Comparison of ENCODE assay signal across 24 mouse cellular contexts in the genomic region with DNA sequence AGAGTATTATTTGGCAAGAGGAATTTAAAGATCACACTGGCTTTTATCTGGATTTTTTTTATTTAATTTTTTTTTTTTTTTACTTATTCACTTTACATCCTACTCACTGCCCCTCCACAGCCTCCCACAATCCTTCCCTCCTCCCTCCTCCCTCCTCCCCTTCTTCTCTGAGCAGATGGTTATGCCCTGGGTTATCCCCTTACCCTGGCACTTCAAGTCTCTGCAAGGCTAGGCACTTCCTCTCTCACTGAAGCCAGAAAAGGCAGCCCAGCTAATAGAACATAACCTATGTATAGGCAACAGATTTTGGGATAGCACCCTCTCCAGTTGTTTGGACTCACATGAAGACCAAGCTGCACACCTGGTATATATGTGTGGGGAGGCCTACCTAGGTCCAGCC.
DNase-seq lines count a peak whose midpoint lies in the region; ATAC-seq and TF ChIP-seq lines count a peak whose summit lies in the region.
"Had no signal": no experiment of that assay in that cellular context is flagged by ENCODE, and none has a peak within 500 bp of the region (broad histone marks: within the 10 kb centered on the region; RNA-seq: fewer than 3 reads in every experiment).

No protein-coding gene starts in this region.

- no peak for DNase-seq in hindbrain, postnatal 0 days (ENCODE audit: low spot score)
- no peak for DNase-seq in lung, postnatal 0 days (ENCODE audit: low spot score)
- no peak for DNase-seq in lung, postnatal 25 days (ENCODE audit: low spot score)
- DNase-seq in testis, postnatal 14 days (ENCODE audit: low spot score): no peak
- DNase-seq: kidney, adult 9 months; kidney, postnatal 10 days; layer of hippocampus, postnatal 36 days; liver; lung, adult 2 months; retina, postnatal 1 day; right cerebral cortex, postnatal 14 days; thymus, postnatal 14 days had no signal

- H3K4me3 ChIP-seq in forebrain, embryonic 15.5 days: no peak overlapping the region
- H3K4me3 ChIP-seq in forebrain, embryonic 12.5 days (replicated peaks): no peak overlapping the region
- no peak overlapping the region for H3K4me3 ChIP-seq in hindbrain, postnatal 0 days (ENCODE audit: low read length)
- no peak overlapping the region for H3K4me3 ChIP-seq in hindbrain, embryonic 16.5 days (ENCODE audit: low read length)
- H3K4me3 ChIP-seq in lung, postnatal 0 days (ENCODE audit: low read depth, low read length): no peak overlapping the region
- H3K4me3 ChIP-seq: embryonic facial prominence, embryonic 13.5 days; heart, embryonic 13.5 days; hindbrain, embryonic 12.5 days; neural tube, embryonic 13.5 days; stomach, embryonic 15.5 days had no signal

- no peak overlapping the region for H3K4me2 ChIP-seq in forebrain, embryonic 15.5 days (replicated peaks)
- H3K4me2 ChIP-seq in forebrain, embryonic 12.5 days: no peak overlapping the region
- no peak overlapping the region for H3K4me2 ChIP-seq in hindbrain, postnatal 0 days (ENCODE audit: low read depth, low read length)
- no peak overlapping the region for H3K4me2 ChIP-seq in hindbrain, embryonic 16.5 days (ENCODE audit: low read length)
- no peak overlapping the region for H3K4me2 ChIP-seq in lung, postnatal 0 days (replicated peaks; ENCODE audit: low read depth, low read length)
- H3K4me2 ChIP-seq: embryonic facial prominence, embryonic 13.5 days; heart, embryonic 13.5 days; hindbrain, embryonic 12.5 days; midbrain, embryonic 11.5 days; neural tube, embryonic 13.5 days; stomach, embryonic 15.5 days had no signal

- no peak overlapping the region for H3K9ac ChIP-seq in forebrain, embryonic 15.5 days (replicated peaks)
- H3K9ac ChIP-seq in forebrain, embryonic 12.5 days: no peak overlapping the region
- H3K9ac ChIP-seq in hindbrain, postnatal 0 days (replicated peaks; ENCODE audit: low read length): no peak overlapping the region
- no peak overlapping the region for H3K9ac ChIP-seq in hindbrain, embryonic 16.5 days (ENCODE audit: low read depth, low read length)
- no peak overlapping the region for H3K9ac ChIP-seq in lung, postnatal 0 days (replicated peaks; ENCODE audit: low read depth)
- H3K9ac ChIP-seq: embryonic facial prominence, embryonic 13.5 days; liver, embryonic 14.5 days; stomach, embryonic 15.5 days had no signal

- no peaks in the 10 kb centered on the region for H3K9me3 ChIP-seq in forebrain, embryonic 15.5 days
- H3K9me3 ChIP-seq in forebrain, embryonic 12.5 days: no peaks in the 10 kb centered on the region
- no peaks in the 10 kb centered on the region for H3K9me3 ChIP-seq in hindbrain, postnatal 0 days (ENCODE audit: low read length)
- H3K9me3 ChIP-seq in hindbrain, embryonic 16.5 days (ENCODE audit: control insufficient read depth, low read length): no peaks in the 10 kb centered on the region
- no peaks in the 10 kb centered on the region for H3K9me3 ChIP-seq in lung, postnatal 0 days (ENCODE audit: low read length)
- H3K9me3 ChIP-seq: embryonic facial prominence, embryonic 13.5 days; G1E; heart, embryonic 13.5 days; hindbrain, embryonic 12.5 days; neural tube, embryonic 13.5 days; stomach, embryonic 15.5 days had no signal

- peaks cover 32% of the 10 kb centered on the region for H3K4me1 ChIP-seq in forebrain, embryonic 15.5 days
- peaks cover 28% of the 10 kb centered on the region for H3K4me1 ChIP-seq in forebrain, embryonic 12.5 days
- H3K4me1 ChIP-seq in hindbrain, postnatal 0 days (ENCODE audit: insufficient read depth, low read length): peaks cover 20% of the 10 kb centered on the region
- H3K4me1 ChIP-seq in hindbrain, embryonic 16.5 days (ENCODE audit: control insufficient read depth, insufficient read depth, low read depth, low read length): peaks cover 21% of the 10 kb centered on the region
- H3K4me1 ChIP-seq in lung, postnatal 0 days (ENCODE audit: insufficient read depth, low read depth, low read length): peaks cover 11% of the 10 kb centered on the region

- no peak for ATAC-seq in forebrain, embryonic 15.5 days (replicated peaks)
- no peak for ATAC-seq in forebrain, embryonic 12.5 days (ENCODE audit: low FRiP score)
- ATAC-seq in hindbrain, postnatal 0 days: no peak
- no peak for ATAC-seq in hindbrain, embryonic 16.5 days
- ATAC-seq in lung, postnatal 0 days: no peak
- ATAC-seq: intestine, postnatal 0 days had no signal

- no peak for TF ChIP-seq CTCF in hindbrain, postnatal 0 days (IDR thresholded peaks at IDR 0.05; ENCODE audit: low read depth)
- TF ChIP-seq CTCF in lung, postnatal 0 days (IDR thresholded peaks at IDR 0.05): no peak

- no peaks in the 10 kb centered on the region for H3K36me3 ChIP-seq in forebrain, embryonic 15.5 days
- H3K36me3 ChIP-seq in forebrain, embryonic 12.5 days (replicated peaks): no peaks in the 10 kb centered on the region
- no peaks in the 10 kb centered on the region for H3K36me3 ChIP-seq in hindbrain, postnatal 0 days (ENCODE audit: insufficient read depth, low read length)
- no peaks in the 10 kb centered on the region for H3K36me3 ChIP-seq in hindbrain, embryonic 16.5 days (ENCODE audit: control insufficient read depth, insufficient read depth, low read length)
- no peaks in the 10 kb centered on the region for H3K36me3 ChIP-seq in lung, postnatal 0 days (ENCODE audit: insufficient read depth, low read length)
- H3K36me3 ChIP-seq: embryonic facial prominence, embryonic 13.5 days; G1E; heart, embryonic 13.5 days; hindbrain, embryonic 12.5 days; neural tube, embryonic 13.5 days; stomach, embryonic 15.5 days had no signal

- TF ChIP-seq EP300 in lung, postnatal 0 days (IDR thresholded peaks at IDR 0.05): no peak

- no peaks in the 10 kb centered on the region for H3K27me3 ChIP-seq in forebrain, embryonic 15.5 days
- no peaks in the 10 kb centered on the region for H3K27me3 ChIP-seq in forebrain, embryonic 12.5 days
- no peaks in the 10 kb centered on the region for H3K27me3 ChIP-seq in hindbrain, postnatal 0 days (ENCODE audit: insufficient read depth, low read length)
- H3K27me3 ChIP-seq in hindbrain, embryonic 16.5 days (replicated peaks; ENCODE audit: control insufficient read depth, insufficient read depth, low read length): no peaks in the 10 kb centered on the region
- H3K27me3 ChIP-seq in lung, postnatal 0 days (replicated peaks; ENCODE audit: insufficient read depth, low read length): no peaks in the 10 kb centered on the region
- H3K27me3 ChIP-seq: embryonic facial prominence, embryonic 13.5 days; heart, embryonic 13.5 days; hindbrain, embryonic 12.5 days; neural tube, embryonic 13.5 days; stomach, embryonic 15.5 days had no signal

- H3K27ac ChIP-seq in forebrain, embryonic 15.5 days (replicated peaks): peak overlapping the region; percentile 43; the same call in 1 of the 2 replicates
- no peak overlapping the region for H3K27ac ChIP-seq in forebrain, embryonic 12.5 days
- peak overlapping the region; percentile 58; the same call in 1 of the 2 replicates for H3K27ac ChIP-seq in hindbrain, postnatal 0 days
- H3K27ac ChIP-seq in hindbrain, embryonic 16.5 days (ENCODE audit: low read depth, low read length): no peak overlapping the region; the same call in 1 of the 2 replicates
- H3K27ac ChIP-seq in lung, postnatal 0 days (ENCODE audit: low read length): peak overlapping the region; percentile 55
- H3K27ac ChIP-seq: embryonic facial prominence, embryonic 13.5 days; hindbrain, embryonic 12.5 days; liver, embryonic 14.5 days; neural tube, embryonic 13.5 days; stomach, embryonic 15.5 days had no signal

Comparison
In these comparisons a context has a peak if more than half of its experiments do, and no peak if none do; other contexts are left out.
1. H3K27ac ChIP-seq: peak in forebrain, embryonic 15.5 days (single experiment), hindbrain, postnatal 0 days (single experiment) and lung, postnatal 0 days (single experiment); none in forebrain, embryonic 12.5 days (single experiment) and hindbrain, embryonic 16.5 days (single experiment).